Mouse (Mus musculus): Measurements from ENCODE around the gene Ppm1m.

GRCm38 (mm10) chr9:106167703-106168102 is 31.8 kb downstream of the Ppm1m start:
- TF ChIP-seq CTCF (IDR thresholded peaks at IDR 0.05) (no peak), EP300 (IDR thresholded peaks at IDR 0.05) (no peak)
